Mouse (Mus musculus): ENCODE measurements around the gene Cdca3. TPM values are rescaled to one million over a fixed set of nuclear protein-coding genes. Genes with fewer than 3 reads are reported as not detected.
A peak's percentile ranks its signal among the peaks of the same experiment; 100 is the strongest.
"Not testable (repeated sequence)": the region's sequence is repeated elsewhere in the genome, so short reads cannot be mapped to it uniquely, and the experiment has no call there.

The Cdca3 gene
- polyA plus RNA-seq, 1 experiment from 2014 or later = 166 TPM

DNA sequence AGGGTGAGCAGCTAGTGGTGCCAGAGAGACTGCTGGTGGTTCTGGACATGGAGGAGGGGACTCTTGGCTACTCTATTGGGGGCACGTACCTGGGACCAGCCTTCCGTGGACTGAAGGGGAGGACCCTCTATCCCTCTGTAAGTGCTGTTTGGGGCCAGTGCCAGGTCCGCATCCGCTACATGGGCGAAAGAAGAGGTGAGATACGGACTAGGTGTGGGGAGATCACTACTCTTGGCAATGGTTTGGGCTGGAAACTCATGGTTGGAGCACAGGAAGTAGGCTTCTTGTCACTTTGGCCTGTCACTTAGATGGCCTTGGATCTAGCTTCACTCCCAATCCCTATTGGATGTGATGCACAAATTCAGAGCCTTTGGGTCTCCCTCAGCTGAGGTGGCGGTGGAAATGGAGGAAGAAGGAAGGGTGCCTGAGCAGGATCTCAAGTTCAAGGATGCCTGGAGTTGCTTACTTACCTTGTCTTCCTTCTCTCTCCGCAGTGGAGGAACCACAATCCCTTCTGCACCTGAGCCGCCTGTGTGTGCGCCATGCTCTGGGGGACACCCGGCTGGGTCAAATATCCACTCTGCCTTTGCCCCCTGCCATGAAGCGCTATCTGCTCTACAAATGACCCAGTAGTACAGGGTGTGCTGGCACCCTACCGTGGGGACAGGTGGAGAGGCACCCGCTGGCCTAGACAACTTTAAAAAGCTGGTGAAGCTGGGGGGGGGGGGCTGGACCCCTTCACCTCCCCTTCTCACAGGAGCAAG lies 19.4 kb upstream of the Cdca3 start:
- Histone ChIP-seq H3K4me1 (peaks cover 40% of the 10 kb centered on the region), H3K27ac (peak overlapping the region; percentile 91), H3K4me2 (replicated peaks) (peak overlapping the region; percentile 98), H3K9me3 (no peaks in the 10 kb centered on the region), H3K9ac (peak overlapping the region; percentile 74), H3K4me3 (peak overlapping the region; percentile 60), H3K36me3 (peaks cover 21% of the 10 kb centered on the region), H3K27me3 (no peaks in the 10 kb centered on the region)
- 47% methylated on average over 14 of the region's 14 CpGs for WGBS
- no peak for ATAC-seq (ENCODE audit: insufficient number of reproducible peaks, insufficient read depth, low FRiP score, low TSS enrichment)

DNA sequence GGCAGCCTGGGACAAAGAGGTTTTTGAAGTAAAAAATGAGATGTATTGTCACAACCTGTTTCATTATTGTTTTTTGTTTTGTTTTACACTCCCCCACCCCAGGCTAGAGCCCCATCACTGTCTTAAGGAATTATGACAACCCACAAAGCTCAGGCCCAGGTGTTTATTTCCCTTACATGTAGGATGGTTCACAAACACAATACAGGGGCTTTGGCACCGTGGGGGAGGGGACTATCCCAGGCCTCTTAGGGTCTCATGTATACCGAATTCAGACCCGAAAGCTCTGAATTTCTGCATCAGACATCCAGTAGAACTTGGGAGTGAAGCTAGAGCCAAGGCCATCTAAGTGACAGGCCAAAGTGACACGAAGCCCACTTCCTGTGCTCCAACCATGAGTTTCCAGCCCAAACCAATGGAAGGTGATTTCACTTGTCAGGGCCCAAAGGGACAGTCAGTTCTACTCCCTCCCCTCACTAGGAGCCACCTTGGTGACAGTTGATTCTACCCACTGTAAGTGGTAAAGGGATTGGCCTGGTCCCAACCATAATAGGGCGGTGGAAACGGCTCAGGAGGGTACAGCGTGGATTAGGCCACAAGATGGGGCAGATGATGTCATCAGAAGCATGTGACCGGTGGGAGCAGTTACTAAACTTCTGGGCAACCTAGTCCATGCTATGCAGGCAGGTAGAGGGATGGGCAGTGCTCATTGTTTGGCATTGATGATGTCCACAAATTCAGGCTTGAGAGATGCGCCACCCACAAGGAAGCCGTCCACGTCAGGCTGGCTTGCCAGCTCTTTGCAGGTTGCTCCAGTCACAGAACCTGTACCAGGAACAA lies 18.6 kb upstream of the Cdca3 start:
- not testable (repeated sequence) for H3K4me3 ChIP-seq; ATAC-seq (ENCODE audit: insufficient number of reproducible peaks, insufficient read depth, low FRiP score, low TSS enrichment); H3K9me3 ChIP-seq; H3K27me3 ChIP-seq; H3K27ac ChIP-seq; H3K4me2 ChIP-seq (replicated peaks); H3K9ac ChIP-seq
- WGBS = 88% methylated on average over 11 of the region's 11 CpGs
- Histone ChIP-seq H3K4me1 (peaks cover 37% of the 10 kb centered on the region), H3K36me3 (peaks cover 29% of the 10 kb centered on the region)

- 88% methylated on average over 4 of the region's 4 CpGs for whole genome bisulfite sequencing
Measured at GRCm38 (mm10) chr6:124811403-124811665, 18.0 kb upstream of the Cdca3 start.

DNA sequence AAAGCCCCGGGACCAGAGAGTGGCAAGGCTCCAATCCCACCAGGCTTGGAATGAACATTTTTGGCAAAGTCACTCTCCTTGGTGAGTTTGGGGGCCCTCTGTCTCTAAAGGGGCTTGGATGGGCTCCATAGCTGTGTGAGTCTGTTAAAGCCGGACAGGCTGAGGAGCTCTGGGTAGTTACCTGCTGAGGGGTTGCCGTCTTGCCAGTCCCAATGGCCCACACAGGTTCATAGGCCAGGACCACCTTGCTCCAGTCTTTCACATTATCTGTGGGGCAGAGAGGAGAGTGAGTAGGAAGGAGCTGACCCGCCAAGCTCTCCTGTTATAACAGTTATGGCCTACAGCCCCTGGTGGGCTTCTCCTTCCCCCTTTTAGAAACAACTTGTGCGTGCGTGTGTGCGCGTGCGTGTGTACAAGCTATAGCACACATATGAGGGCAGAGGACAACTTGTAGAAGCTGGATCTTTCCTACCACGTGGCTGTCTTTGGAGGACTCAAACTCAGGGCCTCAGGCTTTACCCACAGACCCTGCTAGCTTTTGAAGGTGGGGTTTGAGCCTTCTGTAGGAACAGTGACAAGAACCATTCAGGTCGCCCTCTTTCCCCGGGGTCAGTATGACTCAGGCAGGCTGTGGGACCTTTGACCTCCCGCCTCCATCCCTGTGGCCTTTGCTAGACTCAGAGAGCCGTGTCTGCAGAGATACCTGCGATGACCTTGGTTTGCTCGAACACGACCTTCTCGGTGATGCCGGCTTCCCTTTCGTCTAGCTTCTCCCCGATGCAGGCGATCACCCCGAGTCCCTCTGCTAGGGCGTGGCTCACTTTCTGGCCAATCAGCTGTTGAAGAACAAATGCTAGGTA lies 17.4 kb upstream of the Cdca3 start:
- peaks cover 41% of the 10 kb centered on the region for H3K36me3 ChIP-seq

More at GRCm38 (mm10) chr6:124811403-124811665, 18.0 kb upstream of the Cdca3 start:
- Histone ChIP-seq H3K9ac (no peak overlapping the region), H3K4me2 (replicated peaks) (no peak overlapping the region), H3K4me3 (no peak overlapping the region), H3K9me3 (no peaks in the 10 kb centered on the region), H3K36me3 (peaks cover 35% of the 10 kb centered on the region), H3K27ac (no peak overlapping the region), H3K4me1 (peaks cover 33% of the 10 kb centered on the region), H3K27me3 (no peaks in the 10 kb centered on the region)
- ATAC-seq (ENCODE audit: insufficient number of reproducible peaks, insufficient read depth, low FRiP score, low TSS enrichment) = no peak

GRCm38 (mm10) chr6:124812848-124813247 lies 16.5 kb upstream of the Cdca3 start:
- no peaks in the 10 kb centered on the region for H3K9me3 ChIP-seq
- peaks cover 33% of the 10 kb centered on the region for H3K4me1 ChIP-seq
- H3K36me3 ChIP-seq = peaks cover 50% of the 10 kb centered on the region

More for the DNA sequence above, 17.4 kb upstream of the Cdca3 start:
- Histone ChIP-seq H3K9me3 (no peaks in the 10 kb centered on the region), H3K27ac (0 out of 2 replicates have a peak overlapping the region, but pooled peaks have one; percentile 12), H3K4me3 (peak overlapping the region; percentile 88), H3K27me3 (no peaks in the 10 kb centered on the region), H3K4me2 (replicated peaks) (peak overlapping the region; percentile 61), H3K9ac (no peak overlapping the region), H3K4me1 (peaks cover 33% of the 10 kb centered on the region)
- no peak for ATAC-seq (ENCODE audit: insufficient number of reproducible peaks, insufficient read depth, low FRiP score, low TSS enrichment)
- 80% methylated on average over 24 of the region's 24 CpGs for WGBS

DNA sequence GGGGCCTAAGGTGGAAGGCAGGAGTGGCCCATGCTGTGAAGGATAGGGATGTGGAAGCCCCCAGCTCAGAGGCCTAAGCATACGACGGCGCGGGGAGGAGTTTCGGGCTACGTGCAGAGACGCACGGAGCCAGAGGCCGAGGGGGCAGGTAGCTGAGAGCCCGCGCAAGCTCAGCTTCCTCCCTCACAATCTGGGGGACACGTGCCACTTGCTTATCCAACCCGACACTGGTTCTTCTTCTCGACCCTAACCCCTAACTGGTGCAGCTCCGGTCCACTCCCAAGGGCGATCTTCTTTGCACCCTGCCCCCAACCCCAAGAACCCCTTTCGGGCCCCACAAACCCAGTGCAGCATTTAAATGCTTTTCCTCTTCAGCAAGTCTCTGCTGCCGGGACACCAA lies 15.9 kb upstream of the Cdca3 start:
- Histone ChIP-seq H3K9ac (peak overlapping the region; percentile 91), H3K36me3 (peaks cover 57% of the 10 kb centered on the region), H3K27ac (peak overlapping the region; percentile 89), H3K27me3 (no peaks in the 10 kb centered on the region), H3K9me3 (no peaks in the 10 kb centered on the region), H3K4me3 (peak overlapping the region; percentile 88), H3K4me2 (replicated peaks) (peak overlapping the region; percentile 61), H3K4me1 (peaks cover 33% of the 10 kb centered on the region)
- 2% methylated on average over 16 of the region's 18 CpGs for WGBS
- peak; percentile 37 for ATAC-seq (ENCODE audit: insufficient number of reproducible peaks, insufficient read depth, low FRiP score, low TSS enrichment)

More at GRCm38 (mm10) chr6:124812848-124813247, 16.5 kb upstream of the Cdca3 start:
- no peak for ATAC-seq (ENCODE audit: insufficient number of reproducible peaks, insufficient read depth, low FRiP score, low TSS enrichment)
- peak overlapping the region; percentile 61 for H3K4me2 ChIP-seq (replicated peaks)
- peak overlapping the region; percentile 91 for H3K9ac ChIP-seq
- WGBS = 18% methylated on average over 9 of the region's 9 CpGs
- H3K4me3 ChIP-seq = peak overlapping the region; percentile 88
- no peaks in the 10 kb centered on the region for H3K27me3 ChIP-seq
- peak overlapping the region; percentile 89 for H3K27ac ChIP-seq

GRCm38 (mm10) chr6:124813933-124814332 lies 15.4 kb upstream of the Cdca3 start, which contains the start of gene Tpi1:
TSS of gene Tpi1 (minus strand) at chr6:124814296.
- Histone ChIP-seq H3K4me3 (peak within 1 kb of the TSS; percentile 88), H3K4me1 (peaks cover 33% of the 10 kb centered on the region), H3K36me3 (peaks cover 61% of the 10 kb centered on the region), H3K9me3 (no peaks in the 10 kb centered on the region), H3K27me3 (no peaks in the 10 kb centered on the region), H3K27ac (peak within 1 kb of the TSS; percentile 89), H3K4me2 (replicated peaks) (peak within 1 kb of the TSS; percentile 61), H3K9ac (peak within 1 kb of the TSS; percentile 91)
- under 1% methylated on average over 22 of the region's 22 CpGs for WGBS
- peak; percentile 84 for ATAC-seq (ENCODE audit: insufficient number of reproducible peaks, insufficient read depth, low FRiP score, low TSS enrichment)

DNA sequence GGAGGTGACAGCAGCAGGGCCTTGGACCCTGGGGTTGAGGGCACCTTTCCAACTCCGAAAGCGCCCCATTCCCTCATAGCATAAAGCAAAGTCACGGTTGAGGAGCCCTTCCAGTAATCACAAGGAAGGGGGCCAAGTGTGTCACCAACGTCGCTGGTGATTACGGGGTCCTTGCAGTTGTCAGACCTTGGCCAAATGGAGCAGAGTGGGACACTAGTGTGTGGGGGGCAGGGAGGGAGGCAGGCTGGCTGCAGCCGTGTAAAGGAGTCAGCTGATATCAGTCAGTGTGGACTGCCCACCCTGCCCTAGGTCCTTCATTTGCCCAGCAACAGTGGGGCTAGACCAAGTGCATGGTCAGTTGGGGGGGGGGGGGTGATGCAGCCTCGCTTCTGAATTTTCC lies 14.9 kb upstream of the Cdca3 start:
- H3K4me3 ChIP-seq = peak overlapping the region; percentile 88
- peak overlapping the region; percentile 89; the same call in 1 of the 2 replicates for H3K27ac ChIP-seq
- no peaks in the 10 kb centered on the region for H3K9me3 ChIP-seq
- peak overlapping the region; percentile 24; the same call in 1 of the 2 replicates for H3K9ac ChIP-seq
- WGBS = 35% methylated on average over 8 of the region's 8 CpGs
- no peaks in the 10 kb centered on the region for H3K27me3 ChIP-seq
- peak overlapping the region; percentile 61 for H3K4me2 ChIP-seq (replicated peaks)
- ATAC-seq (ENCODE audit: insufficient number of reproducible peaks, insufficient read depth, low FRiP score, low TSS enrichment) = 0 out of 2 replicates have a peak, but pooled peaks have one; percentile 23
- peaks cover 32% of the 10 kb centered on the region for H3K4me1 ChIP-seq
- H3K36me3 ChIP-seq = peaks cover 66% of the 10 kb centered on the region

DNA sequence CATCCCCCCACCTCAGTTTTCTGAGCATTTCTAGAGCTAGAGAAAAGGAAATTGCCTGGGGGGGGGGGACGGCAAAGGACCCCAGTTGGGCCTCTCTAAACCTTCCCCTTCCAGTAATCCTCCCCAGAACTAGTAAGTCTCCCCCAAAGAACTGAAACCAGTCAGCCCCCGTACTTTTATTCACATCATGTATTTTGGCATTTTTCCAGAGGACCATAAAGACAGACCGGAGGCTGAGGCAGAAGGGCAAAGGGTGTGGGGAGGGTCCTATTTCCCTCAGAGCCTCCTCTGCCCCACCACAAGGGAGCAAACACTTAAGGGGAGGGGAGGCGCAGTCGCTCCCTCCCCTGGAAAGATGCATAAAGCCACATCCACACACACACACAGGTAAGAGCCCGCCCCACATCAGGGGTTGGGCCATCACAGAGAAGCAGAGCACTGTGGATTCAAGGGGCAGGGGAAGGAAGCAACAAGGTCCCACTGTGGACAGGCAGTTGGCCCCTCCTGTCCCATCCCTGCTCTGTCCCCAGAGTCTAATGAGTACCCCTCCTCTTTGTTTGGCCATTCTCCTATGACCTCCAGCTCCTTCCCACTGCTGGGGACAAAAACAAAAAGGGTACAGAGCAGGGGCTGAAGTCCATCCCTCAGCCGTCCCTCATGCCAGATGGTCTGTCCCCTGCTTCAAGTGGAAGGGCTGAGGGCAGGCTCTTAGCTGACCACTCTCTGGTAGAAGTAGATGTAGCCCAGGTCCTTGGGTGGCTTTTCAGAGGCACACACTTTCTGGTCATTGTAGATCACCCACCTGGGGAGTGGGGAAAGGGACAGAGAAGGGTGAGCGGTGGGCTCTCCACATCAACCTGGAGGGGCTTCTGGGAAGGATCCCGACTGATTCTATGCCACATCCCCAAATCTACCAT lies 14.2 kb upstream of the Cdca3 start:
- peak overlapping the region; percentile 89; the same call in 1 of the 2 replicates for H3K27ac ChIP-seq
- no peak overlapping the region for H3K9ac ChIP-seq
- H3K27me3 ChIP-seq = no peaks in the 10 kb centered on the region
- peaks cover 72% of the 10 kb centered on the region for H3K36me3 ChIP-seq
- WGBS = 67% methylated on average over 9 of the region's 9 CpGs
- no peak overlapping the region for H3K4me2 ChIP-seq (replicated peaks)
- no peak for ATAC-seq (ENCODE audit: insufficient number of reproducible peaks, insufficient read depth, low FRiP score, low TSS enrichment)
- H3K4me1 ChIP-seq = peaks cover 26% of the 10 kb centered on the region
- no peaks in the 10 kb centered on the region for H3K9me3 ChIP-seq
- no peak overlapping the region for H3K4me3 ChIP-seq

DNA sequence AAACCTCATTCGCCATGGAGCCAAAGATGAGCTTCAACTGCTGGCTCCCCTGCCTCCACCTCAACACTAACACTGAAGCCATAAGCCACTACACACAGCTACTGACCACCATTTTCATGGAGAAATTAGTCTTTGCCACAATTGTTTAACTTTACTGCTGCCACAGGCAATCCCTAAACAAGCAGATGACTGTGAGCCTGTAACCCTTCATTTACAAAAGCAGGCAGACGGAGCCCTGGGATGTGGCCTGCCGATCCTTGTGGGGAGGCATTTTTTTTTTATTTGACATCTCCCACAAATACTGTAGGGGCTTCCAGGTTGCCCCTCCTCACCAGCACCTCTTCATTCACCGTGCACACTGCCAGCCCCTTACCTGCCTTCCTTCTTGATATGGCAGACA lies 12.7 kb upstream of the Cdca3 start:
- Histone ChIP-seq H3K36me3 (peaks cover 74% of the 10 kb centered on the region), H3K27ac (no peak overlapping the region), H3K4me1 (peaks cover 22% of the 10 kb centered on the region), H3K4me3 (no peak overlapping the region), H3K9me3 (no peaks in the 10 kb centered on the region), H3K27me3 (no peaks in the 10 kb centered on the region), H3K9ac (no peak overlapping the region), H3K4me2 (replicated peaks) (no peak overlapping the region)
- no peak for ATAC-seq (ENCODE audit: insufficient number of reproducible peaks, insufficient read depth, low FRiP score, low TSS enrichment)
- WGBS = 93% methylated on average over 4 of the region's 4 CpGs

All from embryonic facial prominence, embryonic 12.5 days (tissue).